Mouse (Mus musculus) myocyte (in vitro differentiated cells): ENCODE data around the gene Apaf1.

Experiments used
- CEBPB ChIP-seq: IDR thresholded peaks from 2 replicates; pipeline ENCODE4 v1.6.1; 2011; ENCODE audit warnings: mild to moderate bottlenecking, moderate library complexity; ENCODE audit not compliant: poor library complexity, insufficient read depth, severe bottlenecking
- E2F4 ChIP-seq: IDR thresholded peaks from one replicate; pipeline ENCODE4 v1.6.1; 2011; ENCODE audit warnings: mild to moderate bottlenecking, control low read depth, moderate library complexity; ENCODE audit not compliant: insufficient read depth
- MAX ChIP-seq: IDR thresholded peaks from one replicate; pipeline ENCODE4 v1.6.1; 2011; ENCODE audit warnings: low read depth, mild to moderate bottlenecking, control low read depth
- MYOD1 ChIP-seq, 3 experiments: IDR thresholded peaks; one replicate each; pipeline ENCODE4 v1.6.1; 2011; ENCODE audit warnings: control low read depth in 2 of 3, low read depth in 2 of 3, mild to moderate bottlenecking in 2 of 3, moderate library complexity in 1 of 3; ENCODE audit not compliant: insufficient read length in 2 of 3, control insufficient read depth in 1 of 3
- MYOG ChIP-seq, 3 experiments: IDR thresholded peaks; one replicate each; pipeline ENCODE4 v1.6.1; 2011; ENCODE audit warnings: control low read depth in 2 of 3, low read depth in 2 of 3, mild to moderate bottlenecking in 2 of 3; ENCODE audit not compliant: insufficient read length in 2 of 3, control insufficient read depth in 1 of 3, insufficient read depth in 1 of 3
- POLR2A ChIP-seq: IDR thresholded peaks from one replicate; pipeline ENCODE4 v1.6.1; 2011; ENCODE audit warnings: low read depth, mild to moderate bottlenecking, control low read depth, moderate library complexity; ENCODE audit not compliant: insufficient read length
- POLR2AphosphoS2 ChIP-seq: IDR thresholded peaks from one replicate; pipeline ENCODE4 v1.6.1; 2011; ENCODE audit warnings: low read depth, control low read depth; ENCODE audit not compliant: insufficient read length
- REST ChIP-seq: IDR thresholded peaks from one replicate; pipeline ENCODE4 v1.6.1; 2011; ENCODE audit warnings: mild to moderate bottlenecking, control low read depth, moderate library complexity; ENCODE audit not compliant: insufficient read depth, insufficient read length
- SRF ChIP-seq: IDR thresholded peaks from one replicate; pipeline ENCODE4 v1.6.1; 2011; ENCODE audit warnings: low read depth; ENCODE audit not compliant: control insufficient read depth, insufficient read length
- TCF12 ChIP-seq: IDR thresholded peaks from one replicate; pipeline ENCODE4 v1.6.1; 2011; ENCODE audit warnings: mild to moderate bottlenecking, control low read depth; ENCODE audit not compliant: poor library complexity, insufficient read depth, severe bottlenecking
- TCF3 ChIP-seq: IDR thresholded peaks from one replicate; pipeline ENCODE4 v1.6.1; 2011; ENCODE audit warnings: low read depth, control low read depth; ENCODE audit not compliant: insufficient read length
- USF1 ChIP-seq: IDR thresholded peaks from one replicate; pipeline ENCODE4 v1.6.1; 2011; ENCODE audit warnings: low read depth, mild to moderate bottlenecking, control low read depth, moderate library complexity

DNA sequence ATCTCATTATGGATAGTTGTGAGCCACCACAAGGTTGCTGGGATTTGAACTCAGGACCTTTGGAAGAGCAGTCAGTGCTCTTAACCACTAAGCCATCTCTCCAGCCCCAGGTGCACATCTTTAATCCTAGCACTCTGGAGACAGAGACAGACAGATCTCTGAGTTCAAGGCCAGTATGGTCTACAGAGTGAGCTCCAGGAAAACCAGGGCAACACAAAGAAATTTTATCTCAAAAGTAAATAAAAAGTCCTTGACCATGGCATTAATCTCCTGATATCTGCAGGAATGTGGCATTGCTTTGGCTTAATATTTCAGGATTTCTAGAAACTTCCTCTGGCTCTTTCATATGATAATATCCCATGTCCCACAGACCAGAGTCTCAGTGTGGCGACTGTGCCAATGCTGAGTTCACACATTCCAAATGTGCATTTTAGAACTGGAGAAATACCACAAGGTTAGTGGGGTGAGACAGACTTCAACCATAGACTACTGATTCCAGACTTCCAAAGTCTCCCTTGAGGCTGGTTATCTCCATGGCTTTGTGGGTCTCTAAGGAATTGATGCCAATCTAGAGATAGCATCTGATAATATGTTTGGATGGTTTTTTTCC is 46.1 kb upstream of the Apaf1 start:
- TF ChIP-seq POLR2A: no peak
- TF ChIP-seq TCF12: no peak
- TF ChIP-seq MYOG (IDR thresholded peaks at IDR 0.05; ENCODE audit: control insufficient read depth in 1 of 3, insufficient read depth in 1 of 3, insufficient read length in 2 of 3, low read depth in 2 of 3): no peak
- TF ChIP-seq USF1: no peak
- TF ChIP-seq MYOD1 (IDR thresholded peaks at IDR 0.05; ENCODE audit: control insufficient read depth in 1 of 3, insufficient read length in 2 of 3, low read depth in 2 of 3): no peak
- no peak for TF ChIP-seq E2F4
- no peak for TF ChIP-seq CEBPB
- TF ChIP-seq SRF: no peak
- no peak for TF ChIP-seq MAX
- TF ChIP-seq POLR2AphosphoS2: no peak
- TF ChIP-seq REST: no peak
- no peak for TF ChIP-seq TCF3
